Mouse (Mus musculus) left cerebral cortex, postnatal 10 days (tissue): ENCODE data around the gene Fam234b. TPM values are rescaled to one million over a fixed set of nuclear protein-coding genes. Genes with fewer than 3 reads are reported as not detected.

ENCODE experiments used
- DNase-seq, 2 experiments: peaks; one replicate each; pipeline ENCODE4 v3.0.0; 2021 to 2022; ENCODE audit warnings: low spot score in 2 of 2, mixed read lengths in 1 of 2; ENCODE audit errors: extremely low spot score in 1 of 2
- intact Hi-C: fragments of 180-260 bp; cut with DNase I; formaldehyde crosslinking; loops from one replicate; pipeline ENCODE4 v1.15.1; 2025
- total RNA-seq, 2 experiments: library from RNA; stranded (reverse); gene quantifications; 2 replicates each; pipeline ENCODE4 v1.2.3; 2021

Fam234b gene
- total RNA-seq, 2 experiments from 2014 or later: 98.1 TPM

DNA sequence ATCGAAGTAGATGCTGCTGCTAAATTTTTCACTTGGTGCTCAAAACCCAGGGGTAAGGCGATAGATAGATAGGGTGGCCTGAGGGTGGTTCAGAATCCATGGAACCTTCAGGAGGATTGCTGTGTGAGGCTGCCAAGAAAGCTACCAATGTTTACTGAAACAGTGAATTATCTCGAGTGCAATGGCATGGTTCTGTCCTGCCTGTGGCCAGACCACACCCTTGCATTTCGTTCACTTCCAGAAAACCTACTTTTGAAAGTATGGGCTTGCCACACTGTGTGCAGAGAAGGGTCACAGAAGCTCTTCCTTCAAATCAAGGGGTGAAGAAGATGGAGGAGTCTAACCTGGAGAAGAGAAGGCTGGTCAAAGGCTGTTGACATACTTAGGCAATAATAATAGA lies 8.0 kb downstream of the Fam234b start:
- no peak for DNase-seq
- intact Hi-C loops: no loop called here

DNA sequence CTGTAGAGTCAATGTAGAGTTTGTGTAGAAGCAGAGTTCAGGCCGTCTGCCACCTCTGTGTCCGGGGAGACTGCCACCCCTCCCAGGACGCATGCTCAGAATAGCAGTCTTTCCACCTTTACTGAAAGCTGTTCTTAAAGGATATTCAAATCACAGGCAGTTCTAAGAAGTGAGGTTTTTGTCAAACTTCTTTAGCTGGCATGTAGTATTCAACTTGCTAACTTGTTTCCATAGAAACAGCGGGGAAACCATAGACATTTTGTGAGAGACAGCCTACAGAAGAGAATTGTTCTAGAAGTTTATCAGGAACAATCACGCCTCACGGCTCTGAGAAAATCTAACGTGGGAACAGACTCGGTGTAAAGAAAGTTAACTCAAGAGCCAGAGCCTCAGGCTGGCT lies 9.1 kb downstream of the Fam234b start:
- intact Hi-C loops: no loop called here
- DNase-seq: peak in 1 of 2 experiments; percentile 16

DNA sequence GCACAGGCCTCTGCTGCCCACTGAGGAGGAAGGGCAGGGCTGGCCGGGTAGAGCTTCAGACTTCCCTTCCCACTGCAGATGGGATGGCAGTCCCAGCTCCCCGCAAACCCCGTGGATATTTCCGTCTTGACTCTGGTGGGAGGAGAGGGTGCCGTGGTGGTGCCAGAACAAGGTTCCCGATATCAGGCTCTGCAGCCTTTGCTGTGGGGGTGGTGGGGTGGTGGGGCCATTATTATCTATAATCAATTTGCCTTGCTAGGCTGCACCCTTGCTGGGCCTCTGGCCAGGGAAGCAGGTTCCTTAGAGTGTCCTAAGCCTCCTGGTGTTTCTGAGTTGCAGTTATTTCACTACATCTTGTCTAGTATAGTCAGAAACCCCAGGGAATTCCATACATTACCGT lies 13.4 kb downstream of the Fam234b start:
- intact Hi-C loops: no loop called here
- DNase-seq: no peak

DNA sequence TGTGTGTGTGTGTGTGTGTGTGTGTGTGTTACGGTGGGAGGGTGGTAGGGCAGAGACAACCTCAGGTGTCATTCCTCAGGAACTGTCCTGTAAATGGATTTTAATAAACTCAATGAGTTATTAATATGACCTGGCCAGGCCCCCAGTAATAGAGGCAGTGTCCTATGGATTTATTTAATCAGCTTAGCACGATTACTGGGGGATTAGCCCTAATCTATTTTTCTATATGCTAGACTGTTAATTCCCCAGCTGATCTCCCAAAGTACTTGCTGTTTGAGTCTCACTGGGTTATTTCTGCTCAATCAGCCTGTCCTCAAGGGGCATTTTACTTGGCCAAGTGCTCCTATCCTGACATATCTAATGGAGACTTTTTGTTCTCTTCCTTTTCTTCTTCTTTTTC lies 14.9 kb downstream of the Fam234b start:
- DNase-seq: no peak
- intact Hi-C loops: no loop called here

DNA sequence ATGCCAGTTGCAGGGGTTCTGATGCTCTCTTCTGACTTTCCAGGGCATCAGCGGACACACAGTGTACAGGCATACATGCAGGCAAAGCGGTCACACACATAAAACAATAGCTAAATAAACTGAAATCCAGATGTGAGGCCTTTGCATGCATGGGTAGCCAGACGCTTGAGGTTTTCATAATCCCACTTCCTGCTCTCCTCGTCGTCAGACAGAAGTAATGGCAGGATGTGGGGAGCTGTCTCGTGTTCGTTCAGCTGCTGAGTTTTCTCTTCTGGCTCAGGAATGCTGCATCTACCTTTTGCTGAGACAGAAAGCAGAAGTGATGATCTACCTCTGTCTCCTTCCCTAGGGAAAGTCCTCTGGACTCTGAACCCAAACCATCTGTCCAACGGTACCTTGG lies 20.6 kb downstream of the Fam234b start:
- DNase-seq: no peak
- intact Hi-C loops: no loop called here

DNA sequence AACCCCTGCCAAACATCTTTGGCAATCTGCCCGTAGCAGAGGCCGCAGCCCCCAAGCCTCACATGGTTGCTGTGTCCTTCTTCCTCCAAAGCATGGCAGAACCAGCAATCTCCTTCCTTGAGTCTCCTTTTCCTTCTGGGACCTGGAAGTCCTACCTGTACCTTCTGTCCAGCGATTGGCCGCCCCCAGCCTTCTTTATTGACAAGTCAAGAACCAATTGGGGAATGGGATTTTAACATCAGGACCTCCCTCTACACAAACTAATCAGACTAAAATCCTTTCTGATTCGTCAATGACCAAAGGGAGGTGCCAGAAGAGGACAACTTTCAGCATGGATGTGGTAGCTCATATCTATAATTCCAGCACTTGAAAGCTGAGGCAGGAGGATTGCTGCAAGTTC lies 22.1 kb downstream of the Fam234b start:
- intact Hi-C loops: no loop called here
- no peak for DNase-seq

DNA sequence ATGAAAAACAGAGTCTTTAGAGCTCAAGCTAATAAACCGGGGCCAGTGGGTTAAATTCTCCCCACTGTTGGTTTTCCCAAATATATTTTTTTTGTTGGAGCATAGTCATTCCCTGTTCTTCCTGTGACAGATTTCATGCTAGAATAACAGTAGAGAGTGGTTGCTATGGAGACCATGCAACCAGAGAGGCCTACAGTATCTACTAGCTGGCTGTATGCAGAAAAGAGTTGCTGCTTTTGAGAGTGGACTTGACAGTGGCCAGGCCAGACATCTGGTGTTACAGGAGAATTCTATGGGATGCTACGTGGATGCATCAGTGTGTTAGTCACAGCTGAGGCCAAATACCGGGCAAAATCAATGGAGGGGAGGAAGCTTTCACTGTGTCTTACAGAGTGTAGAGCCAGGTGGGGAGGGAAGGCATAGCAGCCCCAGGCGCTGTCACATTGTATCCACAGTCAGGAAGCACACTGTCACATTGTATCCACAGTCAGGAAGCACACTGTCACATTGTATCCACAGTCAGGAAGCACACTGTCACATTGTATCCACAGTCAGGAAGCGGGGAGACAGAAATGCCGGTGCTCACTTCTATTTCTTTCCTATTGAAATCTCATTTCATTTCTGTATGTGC lies 26.1 kb downstream of the Fam234b start:
- intact Hi-C loops: no loop called here
- DNase-seq: no peak

DNA sequence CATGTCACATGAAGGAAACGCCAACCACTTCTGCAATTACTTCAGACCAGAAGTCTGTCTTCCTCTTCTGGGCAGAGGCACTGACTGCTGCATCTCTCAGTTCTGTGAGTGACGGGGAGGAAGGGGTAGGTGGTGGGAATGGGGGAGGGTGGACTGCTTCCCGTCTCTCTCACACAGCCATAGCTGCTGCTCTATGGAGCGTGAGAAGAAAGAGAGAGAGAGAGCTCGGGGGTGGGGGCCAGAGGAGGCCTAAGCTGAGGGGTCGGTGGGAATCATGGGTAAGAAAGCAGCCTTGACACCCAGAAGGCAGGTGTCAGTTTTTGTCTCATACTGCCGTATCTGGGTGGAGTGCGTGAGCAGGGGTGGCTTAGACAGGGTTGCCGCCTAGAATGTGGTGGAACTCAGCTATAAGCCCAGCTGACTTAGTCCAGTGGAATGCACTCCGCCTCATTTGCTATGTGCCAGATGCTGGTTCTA lies 30.7 kb downstream of the Fam234b start:
- intact Hi-C loops: no loop called here
- DNase-seq: no peak

DNA sequence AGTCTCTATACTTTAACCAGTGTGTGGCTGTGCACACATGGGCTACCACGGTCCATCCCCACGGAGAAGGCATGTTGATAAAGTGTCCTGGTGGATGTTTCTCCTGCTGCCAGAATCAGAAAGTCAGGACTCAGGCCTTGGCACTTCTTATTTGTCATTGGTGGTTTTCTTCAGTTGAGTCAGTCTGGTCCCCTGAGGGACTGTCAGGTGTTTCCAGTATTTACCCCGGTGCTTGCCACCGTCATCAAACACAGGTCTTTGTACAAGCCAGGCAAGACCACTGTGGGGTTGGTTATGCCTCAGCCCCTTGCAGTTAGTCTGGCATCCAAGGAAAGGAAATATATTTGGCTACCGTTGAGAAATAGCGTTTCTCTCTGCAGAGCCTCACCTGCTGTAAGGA lies 32.8 kb downstream of the Fam234b start:
- DNase-seq: no peak
- intact Hi-C loops: no loop called here

DNA sequence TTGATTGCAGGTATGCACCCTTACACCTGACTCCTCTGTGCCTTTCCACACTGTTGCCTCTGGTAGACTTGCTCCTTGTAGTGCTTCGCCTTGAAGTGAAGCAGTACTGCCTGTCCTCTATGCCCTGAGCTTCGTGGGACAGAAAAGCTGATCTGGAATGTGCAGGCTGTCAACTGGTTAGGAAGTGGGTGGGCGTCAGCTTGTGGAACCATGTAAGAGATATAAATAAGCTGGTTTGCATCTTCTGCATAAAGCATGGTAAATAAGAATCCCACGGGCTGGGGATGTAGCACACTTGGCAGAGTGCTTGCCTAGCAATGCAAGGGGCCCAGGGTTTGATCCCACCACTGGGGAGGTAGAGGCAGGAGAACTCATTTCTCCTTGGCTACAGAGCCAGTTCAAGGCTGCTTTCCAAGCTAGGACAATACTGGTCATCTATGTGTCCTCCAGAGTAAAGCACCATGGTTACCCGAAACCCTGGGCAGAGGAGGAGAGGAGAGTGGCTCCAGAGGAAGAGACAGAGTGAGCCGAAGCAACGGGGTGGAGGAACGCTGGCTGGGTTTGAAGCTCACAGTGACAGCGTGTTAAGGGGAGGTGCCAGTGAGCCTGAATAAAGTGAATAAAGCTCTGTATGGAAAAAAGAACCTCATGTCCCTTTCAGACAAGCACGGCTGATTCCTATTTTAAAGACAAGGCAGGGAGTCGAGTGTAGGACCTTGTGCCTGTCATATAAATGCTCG lies 34.8 kb downstream of the Fam234b start:
- peak in 1 of 2 experiments; percentile 46 for DNase-seq
- intact Hi-C loops: no loop called here

DNA sequence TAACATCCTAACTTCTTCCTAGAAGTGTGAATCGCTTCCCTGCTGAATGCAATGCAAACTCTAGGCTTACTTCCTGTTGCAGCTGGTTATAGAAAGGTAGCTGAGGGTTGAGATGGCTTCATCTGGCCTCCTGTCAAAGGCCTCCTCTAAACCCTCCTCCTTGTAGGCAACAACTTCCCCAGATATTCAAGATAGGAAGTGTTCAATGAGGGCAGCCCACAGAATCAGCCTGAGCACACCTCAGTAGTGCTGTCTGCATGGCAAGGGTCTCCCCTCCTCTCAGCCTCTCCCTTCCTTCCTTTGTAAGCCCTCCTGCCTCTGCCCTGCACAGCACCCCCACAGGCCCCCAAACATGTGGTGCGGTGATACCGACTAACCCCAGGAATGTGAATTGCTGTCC lies 38.0 kb downstream of the Fam234b start:
- intact Hi-C loops: loop anchor here (5.0 kb wide), 1 partner anchor 78 kb away; no protein-coding TSS in a partner anchor

DNA sequence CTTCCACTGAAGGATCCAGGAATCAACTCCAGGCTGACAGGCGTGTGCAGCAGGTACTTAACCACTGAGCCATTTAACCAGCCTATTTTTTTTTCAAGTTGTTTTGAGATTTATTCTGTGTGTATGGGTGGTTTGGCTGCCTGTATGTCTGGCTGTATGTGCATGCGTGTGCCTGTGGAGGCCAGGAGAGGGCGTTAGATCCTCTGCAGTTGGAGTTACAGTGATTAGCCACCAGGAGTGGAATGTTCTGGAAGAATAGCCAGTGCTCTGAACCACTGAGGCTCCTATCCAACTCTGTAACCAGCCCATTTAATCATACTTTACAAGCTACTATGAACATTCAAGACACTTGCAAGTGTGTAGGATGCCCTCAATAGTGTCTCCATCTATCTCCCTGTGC lies 38.8 kb downstream of the Fam234b start:
- DNase-seq: no peak
- intact Hi-C loops: loop anchor here (5.0 kb wide), 1 partner anchor 79 kb away; no protein-coding TSS in a partner anchor

More for the DNA sequence above, 38.0 kb downstream of the Fam234b start:
- no peak for DNase-seq

DNA sequence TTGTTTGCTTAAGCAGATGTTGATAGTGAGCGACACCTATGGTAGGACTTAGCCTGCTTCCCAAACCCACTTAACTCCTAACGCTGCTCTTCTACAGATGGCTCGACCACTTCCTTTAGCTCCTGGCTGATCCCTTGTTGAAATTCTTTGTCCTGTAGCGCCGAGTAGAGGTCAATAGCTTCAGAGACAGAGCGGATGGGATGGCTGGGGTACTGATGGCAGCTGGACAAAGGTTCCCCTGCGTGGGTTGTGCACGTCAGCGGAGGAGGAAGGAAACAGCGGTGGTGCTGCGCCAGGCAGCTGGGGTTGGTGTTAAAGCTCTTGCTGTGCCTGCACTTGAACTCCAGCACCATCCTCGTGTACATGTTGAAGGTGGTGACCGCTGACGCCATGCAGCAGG lies 39.5 kb downstream of the Fam234b start:
- no peak for DNase-seq
- intact Hi-C loops: loop anchor here (5.0 kb wide), 1 partner anchor 80 kb away; no protein-coding TSS in a partner anchor

DNA sequence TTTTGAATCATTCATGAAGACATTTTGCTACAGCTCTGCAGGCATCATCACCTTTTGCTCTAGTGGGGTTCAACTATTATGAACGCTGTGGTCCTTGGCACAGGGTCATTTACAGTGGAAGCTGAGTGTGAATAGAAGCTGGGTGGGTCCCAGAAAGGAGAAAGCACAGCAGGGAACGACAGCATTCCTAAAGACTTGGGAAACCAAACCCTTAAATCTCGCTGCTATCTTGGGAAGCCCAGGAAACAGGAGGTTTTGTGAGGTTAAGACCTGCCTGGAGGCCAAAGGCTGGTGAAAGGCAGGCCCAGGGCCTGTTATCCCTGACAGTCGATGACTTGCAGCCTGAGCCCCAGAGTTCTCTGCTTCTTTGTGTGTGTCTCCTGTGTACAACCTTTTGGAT lies 40.4 kb downstream of the Fam234b start:
- intact Hi-C loops: loop anchor here (5.0 kb wide), 1 partner anchor 81 kb away; no protein-coding TSS in a partner anchor
- DNase-seq: no peak

DNA sequence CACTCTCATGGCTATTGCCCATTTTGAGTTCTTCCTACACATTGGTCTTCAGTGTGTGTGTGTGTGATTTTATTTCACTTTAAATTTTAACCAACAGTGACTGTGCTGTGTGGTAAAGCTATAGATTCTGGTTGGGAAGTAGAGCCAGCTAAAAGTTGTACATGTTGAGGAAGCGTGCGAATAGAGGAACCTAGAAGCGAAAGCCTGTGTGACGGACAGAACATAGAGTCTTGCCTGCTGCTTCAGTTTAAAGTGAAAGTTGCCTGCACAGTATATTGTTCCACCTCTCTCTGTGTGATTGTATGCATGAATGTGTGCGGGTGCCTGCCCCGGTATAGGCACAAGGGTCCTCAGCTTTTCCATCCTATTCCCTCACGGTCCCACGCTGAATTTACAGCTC lies 42.6 kb downstream of the Fam234b start:
- intact Hi-C loops: loop anchor here (10.0 kb wide), 1 partner anchor 156 kb away; no protein-coding TSS in a partner anchor
- no peak for DNase-seq

DNA sequence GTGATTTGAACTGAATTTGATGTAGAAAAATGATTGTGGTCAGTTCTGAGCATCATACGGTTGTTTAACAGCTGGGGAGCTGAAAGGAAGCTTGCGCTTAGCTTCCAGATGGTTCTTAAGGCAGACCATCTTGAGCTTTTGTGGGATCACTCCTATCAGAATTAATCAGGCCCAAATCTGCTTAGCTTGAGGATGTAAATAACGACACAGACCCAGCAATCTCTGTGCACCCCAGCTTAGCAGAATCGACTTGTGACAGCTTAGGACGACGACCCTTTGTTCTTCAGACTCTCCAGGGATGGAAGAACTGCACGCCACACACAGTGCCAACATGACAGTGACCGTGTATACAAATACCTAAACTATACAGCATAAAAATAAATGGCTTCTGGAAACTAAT lies 47.8 kb downstream of the Fam234b start:
- DNase-seq: no peak
- intact Hi-C loops: loop anchor here (10.0 kb wide), 1 partner anchor 161 kb away; no protein-coding TSS in a partner anchor

DNA sequence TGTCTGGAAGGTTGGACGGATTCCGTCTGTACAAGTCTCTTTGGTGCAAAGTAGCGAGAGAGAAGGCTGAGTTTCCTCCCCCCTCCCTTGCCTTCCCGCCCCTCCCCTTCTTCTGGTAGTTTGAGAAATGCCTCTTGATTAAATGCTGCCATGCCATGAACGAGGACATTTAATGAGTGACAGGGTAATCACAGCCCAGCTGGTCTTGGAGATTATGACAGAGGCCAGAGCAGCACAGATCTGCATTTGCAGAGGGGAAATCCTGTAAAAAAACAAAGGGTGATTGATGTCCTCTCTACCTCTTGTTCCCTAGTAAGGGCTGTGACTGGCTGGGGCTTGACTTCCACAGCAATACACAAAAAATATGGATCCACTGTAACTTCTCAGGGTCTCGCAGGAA lies 50.1 kb downstream of the Fam234b start:
- intact Hi-C loops: loop anchor here (10.0 kb wide), 1 partner anchor 163 kb away; no protein-coding TSS in a partner anchor
- no peak for DNase-seq

DNA sequence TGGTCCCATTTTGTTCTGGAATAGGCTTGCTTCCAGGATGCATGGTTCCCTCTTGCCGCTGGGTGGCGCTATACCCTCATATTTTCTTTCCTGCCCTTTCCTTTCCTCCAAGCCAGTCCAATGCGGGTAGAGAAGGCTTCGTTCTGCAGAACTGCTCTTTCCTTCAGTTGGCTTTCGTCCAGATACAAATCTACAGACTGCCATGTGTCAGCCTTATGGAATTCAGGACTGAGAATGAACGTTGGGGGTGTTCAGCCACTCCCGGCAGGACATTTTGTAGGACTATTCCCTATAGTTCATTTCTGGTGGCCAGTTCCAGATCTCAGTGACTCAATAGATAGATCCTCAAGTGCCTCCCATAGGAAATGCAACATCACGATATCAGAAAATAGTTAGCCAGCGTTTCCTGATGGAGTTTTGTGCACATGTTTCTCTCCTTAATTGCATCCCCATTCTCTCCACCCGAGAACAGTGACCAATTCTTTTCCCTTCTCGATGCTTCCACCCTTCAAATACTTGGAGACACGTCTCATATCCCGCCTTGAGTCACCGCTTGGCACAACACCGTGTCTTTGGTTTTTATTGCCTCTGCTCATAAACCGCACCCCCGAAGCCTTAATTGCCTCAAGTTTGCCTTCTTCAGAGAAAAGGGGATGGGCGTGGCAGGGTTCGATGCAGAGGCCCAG lies 52.2 kb downstream of the Fam234b start:
- intact Hi-C loops: loop anchor here (2.0 to 10.0 kb wide), 2 partner anchors 127 to 165 kb away; no protein-coding TSS in a partner anchor
- DNase-seq: peak; percentile 66 to 75

DNA sequence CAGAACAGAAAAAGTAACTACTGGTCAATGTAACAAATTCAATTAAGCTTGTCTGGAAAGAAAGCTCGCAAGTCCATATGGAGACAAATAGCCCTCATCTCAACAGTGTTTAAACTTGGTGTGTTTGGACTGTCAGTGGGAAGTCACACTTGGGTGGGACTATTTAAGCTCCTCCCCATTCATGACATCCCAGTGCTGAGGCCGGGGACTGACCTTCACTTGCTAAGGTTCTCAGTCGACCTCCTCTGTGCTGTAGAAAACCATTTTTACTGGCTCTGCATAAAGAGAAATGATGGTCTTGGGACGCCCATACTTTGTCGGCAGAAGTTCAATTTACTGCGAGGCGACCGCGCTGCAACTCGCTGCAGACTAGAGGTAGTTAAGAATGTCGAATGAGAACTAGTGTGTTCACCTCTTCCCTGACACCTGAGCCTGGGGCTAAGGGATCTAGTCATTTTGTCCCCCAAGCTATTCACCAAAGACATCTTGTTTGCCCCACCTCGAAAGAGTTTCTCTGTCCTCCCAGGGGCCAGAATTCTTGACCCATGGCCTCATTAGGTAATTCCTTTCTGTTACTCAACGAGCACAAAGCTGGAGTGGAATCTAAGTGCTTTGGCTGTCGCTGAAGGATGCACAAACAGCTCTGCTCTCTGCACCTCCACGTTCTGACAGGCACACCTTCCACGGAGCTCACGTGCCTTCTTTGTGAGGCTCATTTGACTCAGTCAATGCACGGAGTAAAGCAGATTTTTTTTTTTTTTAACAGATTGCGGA lies 53.3 kb downstream of the Fam234b start:
- intact Hi-C loops: loop anchor here (2.0 kb wide), 1 partner anchor 126 kb away; no protein-coding TSS in a partner anchor
- no peak for DNase-seq
